Mouse (Mus musculus): ENCODE measurements around the gene Slit1.

Slit1 gene

DNA sequence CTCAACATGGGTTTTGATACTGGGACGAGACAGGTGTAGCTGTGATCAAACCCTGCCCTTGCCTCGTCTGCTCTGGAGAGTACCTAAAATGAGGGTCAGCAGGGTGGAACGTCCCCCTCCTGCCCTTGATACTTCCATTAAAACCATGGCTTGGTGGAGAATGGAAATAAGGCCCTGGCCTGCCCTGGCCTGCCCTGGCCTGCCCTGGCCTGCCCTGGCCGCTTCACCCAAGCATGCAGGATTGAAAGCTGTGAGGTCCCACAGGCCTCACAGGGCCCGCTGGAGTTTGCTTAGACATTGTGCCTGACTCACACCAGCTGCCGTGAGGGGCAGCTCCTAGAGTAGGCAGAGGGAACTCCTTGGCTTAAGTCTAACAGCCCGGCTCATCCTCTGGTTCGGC lies 55.6 kb downstream of the Slit1 start:
- no peak for DNase-seq (ENCODE audit: low spot score)

DNA sequence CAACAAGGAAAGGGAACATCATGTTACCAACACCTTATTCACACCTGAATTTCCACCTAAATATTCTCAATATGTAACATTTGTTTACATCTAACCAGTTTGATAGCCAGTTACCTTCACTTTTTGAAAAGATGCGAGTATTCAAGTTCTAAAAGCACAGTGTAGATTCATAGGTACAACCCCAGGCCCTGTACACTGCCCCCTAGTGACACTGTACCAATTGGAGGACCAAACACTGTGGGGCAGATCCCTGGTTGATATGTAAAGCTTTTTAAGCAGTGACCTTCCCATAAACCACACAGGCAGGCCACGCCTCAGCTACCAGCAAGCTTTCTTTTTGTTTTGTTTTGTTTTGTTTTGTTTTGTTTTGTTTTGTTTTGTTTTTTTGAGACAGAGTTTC lies 57.3 kb downstream of the Slit1 start:
- DNase-seq (ENCODE audit: low spot score) = no peak

DNA sequence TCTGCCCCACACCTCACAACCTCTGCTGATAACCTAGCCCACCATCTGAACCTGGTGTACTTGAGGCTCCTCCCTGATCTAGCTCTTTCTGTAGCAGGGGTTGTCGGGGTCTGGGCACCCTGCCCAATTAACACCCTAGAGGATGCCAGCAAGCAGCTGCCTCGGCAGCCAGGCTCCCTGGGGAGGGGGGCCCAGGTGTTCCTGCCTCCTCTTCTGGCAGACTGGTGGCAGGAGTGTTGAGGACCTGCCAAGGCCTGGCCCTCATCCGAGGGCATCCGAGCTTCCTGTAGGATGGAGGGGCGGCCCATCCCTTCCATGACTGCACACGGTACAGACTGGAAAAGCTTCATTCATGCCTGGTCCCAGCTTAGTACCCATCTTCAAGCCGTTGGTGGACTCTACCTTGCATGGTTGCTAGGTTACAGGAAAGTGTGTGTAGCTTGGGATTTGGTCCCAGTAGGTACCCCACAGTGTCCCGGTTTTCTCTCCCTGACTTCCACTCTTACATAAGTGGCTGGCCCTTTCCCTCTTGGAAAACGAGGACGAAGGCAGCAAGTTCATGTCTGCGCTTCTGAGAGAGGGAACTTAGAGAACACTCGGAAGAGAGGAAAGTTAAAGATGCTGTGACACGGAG lies 57.9 kb downstream of the Slit1 start:
- DNase-seq (ENCODE audit: low spot score) = no peak

DNA sequence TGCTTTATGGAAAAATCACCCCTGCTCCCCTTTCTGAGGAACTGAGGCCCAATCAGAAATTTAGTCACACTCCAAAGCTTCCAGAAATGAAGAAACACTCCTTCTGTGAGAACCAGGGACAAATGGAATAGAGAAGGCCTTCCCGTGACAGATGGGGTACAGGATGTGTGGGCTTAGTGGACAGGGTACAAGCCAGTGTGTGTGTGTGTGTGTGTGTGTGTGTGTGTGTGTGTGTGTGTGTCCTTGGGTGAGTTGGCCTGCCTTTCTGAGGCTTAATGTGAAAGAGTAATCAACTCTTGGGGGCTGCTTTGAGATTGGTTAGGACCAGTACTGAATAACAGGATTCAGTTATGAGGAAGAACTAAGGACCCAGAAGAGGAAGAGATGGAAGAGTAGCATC lies 58.6 kb downstream of the Slit1 start:
- DNase-seq (ENCODE audit: low spot score) = no peak

DNA sequence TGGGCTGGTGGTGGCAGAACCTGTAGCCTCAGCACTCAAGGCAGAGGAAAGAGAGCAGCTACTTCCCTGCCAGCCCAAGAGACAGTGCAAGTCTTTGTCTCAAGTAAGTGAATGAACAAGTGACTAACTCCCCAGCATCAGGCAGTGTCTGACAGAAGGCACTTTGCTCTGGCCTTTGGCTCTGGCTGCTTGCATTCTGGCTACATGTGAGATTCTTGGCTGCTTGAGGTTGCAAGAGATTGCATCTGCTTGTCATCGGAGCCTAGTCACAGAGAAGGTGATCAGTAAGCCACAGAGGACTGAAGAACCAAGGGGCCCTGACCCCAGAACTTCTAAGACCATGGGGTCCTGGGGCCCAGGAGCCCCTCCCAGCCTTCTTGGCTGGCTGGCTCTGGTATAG lies 59.5 kb downstream of the Slit1 start:
- no peak for DNase-seq (ENCODE audit: low spot score)

DNA sequence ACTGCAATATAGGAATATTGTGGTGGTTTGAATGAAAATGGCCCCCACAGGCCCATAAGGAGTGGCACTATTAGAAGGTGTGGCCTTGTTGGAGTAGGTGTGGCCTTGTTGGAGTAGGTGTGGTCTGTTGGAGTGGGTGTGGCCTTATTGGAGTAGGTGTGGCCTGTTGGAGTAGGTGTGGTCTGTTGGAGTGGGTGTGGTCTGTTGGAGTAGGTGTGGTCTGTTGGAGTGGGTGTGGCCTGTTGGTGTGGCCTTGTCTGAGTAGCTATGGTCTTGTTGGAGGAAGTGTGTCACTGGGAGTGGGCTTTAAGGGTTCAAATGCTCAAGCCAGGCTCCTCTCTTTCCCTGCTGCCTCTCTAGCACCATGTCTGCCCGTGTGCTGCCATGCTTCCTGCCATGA lies 63.2 kb downstream of the Slit1 start:
- no peak for DNase-seq (ENCODE audit: low spot score)

DNA sequence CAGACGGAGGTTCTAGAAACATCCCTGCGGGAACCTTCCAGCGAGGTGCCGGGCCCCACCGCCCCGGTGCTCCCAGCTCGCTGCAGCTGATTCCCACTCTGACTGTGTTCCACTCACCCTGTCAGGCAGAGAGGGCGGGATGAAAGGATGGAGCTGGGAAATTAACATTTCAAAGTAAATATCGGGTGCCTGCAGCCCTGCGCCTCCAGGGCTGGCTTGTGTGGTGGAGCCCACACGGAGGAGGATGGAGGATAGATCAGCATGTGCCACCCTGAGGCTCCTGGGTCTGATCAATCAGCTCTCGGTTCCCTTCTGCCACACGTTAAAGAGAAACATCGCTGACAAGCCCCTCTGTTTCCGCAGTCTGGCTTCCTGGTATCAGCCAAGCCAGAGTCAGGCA lies 64.4 kb downstream of the Slit1 start:
- no peak for DNase-seq (ENCODE audit: low spot score)

DNA sequence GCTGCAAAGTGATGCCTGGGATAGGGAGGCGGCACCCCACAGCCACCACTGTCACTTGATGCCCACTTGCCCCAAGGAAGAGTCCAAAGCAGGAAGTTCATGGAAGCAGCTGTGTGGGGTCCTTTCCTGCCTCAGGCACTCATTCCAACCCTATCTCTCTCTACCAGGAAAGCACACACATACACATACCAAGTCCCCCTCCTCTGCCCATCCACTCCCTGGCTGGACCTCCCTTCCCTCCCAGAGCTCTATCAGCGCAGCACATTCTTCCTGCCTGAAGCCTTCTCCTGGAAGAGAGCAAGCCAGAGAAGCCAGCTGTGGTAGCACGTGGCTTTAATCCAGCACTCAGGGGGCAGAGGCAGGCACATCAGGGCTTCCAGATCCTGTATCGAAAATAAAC lies 65.9 kb downstream of the Slit1 start:
- DNase-seq (ENCODE audit: low spot score) = no peak

DNA sequence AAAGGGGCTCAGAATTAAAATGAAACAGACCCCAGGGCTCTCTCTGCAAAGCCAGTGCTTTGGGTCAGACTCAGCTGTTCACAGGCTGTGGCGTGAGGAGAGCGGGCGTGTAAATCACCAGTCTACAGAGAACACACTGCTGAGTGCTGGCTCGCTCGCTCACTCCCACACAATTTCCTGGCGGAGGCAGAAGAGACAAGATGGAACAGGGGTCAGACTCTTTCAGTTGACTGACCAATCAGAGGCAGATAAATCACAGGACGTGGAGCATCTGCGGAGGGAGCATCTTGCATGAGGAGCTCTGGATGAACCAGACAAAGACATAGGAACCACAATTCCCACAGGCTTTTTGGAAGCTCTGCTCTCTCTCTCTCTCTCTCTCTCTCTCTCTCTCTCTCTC lies 67.9 kb downstream of the Slit1 start:
- peak; percentile 51 for DNase-seq (ENCODE audit: low spot score)

DNA sequence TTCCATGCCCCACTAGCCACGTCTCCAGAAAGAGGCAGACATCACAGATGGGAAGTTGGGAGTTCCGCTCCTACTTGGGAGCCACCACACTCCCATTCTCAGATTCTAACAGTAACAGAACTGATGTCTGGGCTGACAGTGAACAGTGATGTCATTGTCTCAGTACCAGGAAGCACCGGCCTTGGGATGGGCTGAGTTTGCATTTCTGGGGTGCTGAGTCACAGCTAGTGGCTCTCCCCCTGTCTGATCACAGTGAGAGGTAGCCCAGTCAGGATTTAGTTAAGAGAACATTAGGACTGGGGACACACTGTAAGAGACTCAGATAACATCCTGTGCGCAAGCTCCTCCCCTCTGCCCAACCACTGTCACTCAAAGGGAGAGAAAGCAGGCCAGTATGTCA lies 69.1 kb downstream of the Slit1 start:
- DNase-seq (ENCODE audit: low spot score) = no peak

DNA sequence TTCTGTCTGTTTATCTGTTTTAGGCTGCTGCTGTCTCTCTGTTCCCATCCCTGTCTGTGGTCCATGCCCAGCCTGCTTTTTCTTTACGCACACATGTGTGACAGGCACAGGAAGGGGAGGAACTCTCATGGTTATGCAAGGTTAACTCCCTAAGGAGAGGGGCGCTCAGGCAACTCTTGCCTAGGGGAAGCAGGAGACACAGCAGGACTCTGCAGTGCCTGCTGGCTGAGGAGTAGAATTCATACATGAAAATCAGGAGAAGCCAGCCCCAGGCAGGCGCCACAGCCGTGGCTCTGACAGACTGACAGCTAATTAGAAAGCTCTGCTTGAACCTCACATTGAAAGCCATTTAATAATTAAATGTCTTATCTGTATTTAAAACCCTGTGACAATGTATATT lies 70.6 kb downstream of the Slit1 start:
- DNase-seq (ENCODE audit: low spot score) = no peak

DNA sequence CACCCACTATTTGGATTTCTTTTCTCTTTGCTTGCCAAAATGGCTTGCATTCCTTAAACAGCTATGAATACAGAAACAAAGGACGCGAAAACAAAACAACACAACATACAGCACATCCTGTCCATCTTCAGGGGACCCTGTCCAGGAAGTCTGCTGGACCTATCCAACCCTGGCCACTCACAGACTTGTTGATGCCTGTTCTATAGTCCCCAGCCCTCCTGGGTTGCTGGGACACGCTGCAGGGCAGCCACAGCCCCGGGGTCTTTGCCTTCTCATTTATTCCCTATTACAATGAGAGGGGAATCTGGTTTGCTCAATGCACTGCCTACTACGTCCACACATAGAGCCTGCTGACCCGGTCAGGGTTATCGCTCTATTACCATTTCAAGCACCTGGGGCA lies 72.5 kb downstream of the Slit1 start:
- DNase-seq (ENCODE audit: low spot score) = no peak

DNA sequence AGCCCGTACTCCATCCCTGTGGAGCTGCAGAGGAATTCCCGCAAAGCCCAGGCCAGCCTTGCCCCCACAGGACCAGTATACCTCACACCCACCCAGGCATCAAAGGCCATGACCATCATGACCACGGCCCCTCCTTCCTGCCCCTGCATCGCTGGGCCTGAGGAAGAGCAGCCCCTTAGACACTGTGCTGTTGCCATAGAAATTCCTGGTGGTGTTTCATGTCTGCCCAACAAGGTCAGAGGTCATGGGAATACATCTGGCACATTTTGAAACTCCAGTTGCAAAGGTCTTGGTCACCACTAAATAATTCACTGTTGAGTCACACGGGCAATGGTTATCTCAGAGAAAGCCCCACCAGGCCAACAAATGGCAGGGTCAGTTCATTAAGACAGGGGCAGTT lies 73.0 kb downstream of the Slit1 start:
- DNase-seq (ENCODE audit: low spot score) = no peak

DNA sequence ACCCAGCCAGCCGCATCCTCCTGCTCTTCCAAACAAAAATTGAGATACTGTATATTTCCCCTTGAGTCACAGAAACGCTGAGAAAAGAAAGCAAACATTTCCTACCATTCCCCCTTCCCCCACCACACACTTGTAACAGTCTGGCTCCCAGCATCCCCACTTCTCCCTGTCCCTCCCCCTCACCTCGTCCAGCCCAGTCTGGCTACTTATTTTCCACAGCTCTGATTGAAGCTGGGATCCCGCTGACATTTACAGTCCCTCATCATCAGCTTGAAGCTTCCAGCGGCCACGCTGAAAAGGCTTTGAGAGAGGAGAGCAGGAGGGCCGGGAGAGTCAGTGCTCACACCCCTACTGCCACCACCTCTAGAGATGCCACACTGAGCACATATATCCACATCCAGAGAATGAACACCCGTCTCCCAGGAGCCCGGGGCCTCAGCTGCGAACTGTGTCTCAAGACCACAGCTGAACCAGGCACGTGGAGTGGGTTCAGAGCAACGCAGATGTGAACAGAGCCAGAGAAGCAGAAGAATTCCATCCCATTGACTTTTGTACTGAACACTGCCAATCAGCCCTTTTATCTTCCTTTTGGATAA lies 73.6 kb downstream of the Slit1 start:
- DNase-seq (ENCODE audit: low spot score) = no peak

DNA sequence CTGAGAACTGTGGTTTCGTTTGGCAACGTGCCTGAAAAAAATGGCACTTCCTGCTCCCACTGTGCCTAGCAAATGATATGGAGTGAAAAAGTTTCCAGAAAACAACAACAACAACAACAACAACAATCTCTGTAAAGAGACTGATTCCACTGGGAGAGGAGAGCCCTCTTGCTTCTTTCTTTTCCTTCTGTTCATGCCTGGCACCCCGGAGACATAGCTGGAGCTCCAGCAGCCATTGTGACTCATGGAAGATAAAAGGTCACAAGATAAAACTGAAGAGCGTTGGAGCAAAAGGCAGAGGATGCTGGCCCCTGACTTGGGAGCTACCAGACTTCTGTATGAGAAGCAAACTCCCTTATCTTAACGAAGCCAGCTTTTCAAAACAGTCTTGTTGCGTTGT lies 75.9 kb downstream of the Slit1 start:
- DNase-seq (ENCODE audit: low spot score) = no peak

DNA sequence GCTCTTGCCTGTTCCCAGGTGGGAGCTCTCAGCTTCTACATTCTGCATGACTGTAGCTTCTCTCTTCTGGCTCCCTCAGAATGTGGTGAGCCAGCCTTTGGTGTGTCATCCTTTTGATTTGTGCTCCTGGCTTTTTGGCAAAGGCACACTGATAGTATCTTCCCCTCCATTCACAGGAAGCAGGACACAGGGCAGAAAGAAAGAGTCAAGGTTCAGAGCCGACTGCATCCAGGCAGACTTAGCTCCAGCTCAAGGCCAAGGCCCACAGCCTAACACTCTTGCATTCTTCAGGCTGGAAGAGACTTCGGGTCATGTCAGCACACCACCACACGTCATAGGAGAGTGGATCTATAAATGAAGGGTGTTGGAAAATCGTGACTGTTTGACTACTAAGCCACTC lies 77.5 kb downstream of the Slit1 start:
- no peak for DNase-seq (ENCODE audit: low spot score)

DNA sequence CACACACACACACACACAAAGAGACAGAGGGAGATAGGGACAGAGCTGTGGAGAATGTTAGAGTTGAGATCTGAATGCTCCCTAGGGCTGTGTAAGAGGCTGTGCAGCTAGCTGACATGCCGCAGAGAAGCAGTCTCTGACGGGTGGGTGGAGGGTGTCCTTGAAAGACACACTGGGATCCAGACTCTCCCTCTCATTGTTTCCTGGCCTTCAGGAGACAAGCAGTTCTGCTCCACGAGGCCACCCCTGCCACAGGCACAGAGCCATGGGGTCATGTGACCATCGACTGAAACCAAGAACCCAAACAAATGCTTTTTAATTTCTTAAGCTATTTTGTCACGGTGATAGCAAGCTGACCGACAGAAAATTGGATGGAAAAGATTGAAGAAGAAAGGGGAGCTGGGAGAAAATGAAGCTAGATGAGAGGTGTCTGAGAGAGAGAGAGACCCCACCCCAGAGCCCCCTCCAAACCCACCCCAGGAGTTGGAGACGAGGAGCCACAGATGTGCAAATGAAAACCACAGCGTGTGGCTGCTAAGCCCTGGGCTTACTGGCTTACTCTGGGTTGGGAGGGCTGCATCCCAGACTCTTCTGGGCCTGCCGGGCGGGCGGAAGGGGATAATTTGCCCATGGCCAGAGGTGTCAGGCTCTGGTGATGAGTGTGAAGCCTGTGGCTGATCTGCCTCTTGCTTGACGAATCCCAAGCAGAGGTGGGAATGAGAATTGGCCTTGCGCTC lies 79.8 kb downstream of the Slit1 start:
- DNase-seq (ENCODE audit: low spot score) = no peak

DNA sequence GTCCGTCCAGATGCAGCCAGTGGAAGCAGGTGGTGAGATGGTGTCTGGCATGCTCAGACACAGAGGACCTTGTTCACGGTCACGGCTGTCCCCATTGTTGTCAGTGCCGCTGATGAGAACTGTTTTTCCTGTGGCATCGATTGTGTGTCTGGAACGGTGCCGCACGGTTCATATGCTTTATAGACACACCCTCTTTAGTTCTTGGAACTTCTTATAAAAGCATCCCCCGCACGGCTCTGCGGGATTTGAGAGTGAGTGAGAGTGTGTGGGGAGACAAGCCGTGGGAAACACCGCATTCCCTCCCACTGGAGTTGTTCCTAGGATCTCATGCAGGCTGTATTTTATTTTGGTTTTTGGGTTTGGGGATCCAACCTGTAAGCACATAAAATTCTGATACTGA lies 82.0 kb downstream of the Slit1 start:
- DNase-seq (ENCODE audit: low spot score) = no peak

DNA sequence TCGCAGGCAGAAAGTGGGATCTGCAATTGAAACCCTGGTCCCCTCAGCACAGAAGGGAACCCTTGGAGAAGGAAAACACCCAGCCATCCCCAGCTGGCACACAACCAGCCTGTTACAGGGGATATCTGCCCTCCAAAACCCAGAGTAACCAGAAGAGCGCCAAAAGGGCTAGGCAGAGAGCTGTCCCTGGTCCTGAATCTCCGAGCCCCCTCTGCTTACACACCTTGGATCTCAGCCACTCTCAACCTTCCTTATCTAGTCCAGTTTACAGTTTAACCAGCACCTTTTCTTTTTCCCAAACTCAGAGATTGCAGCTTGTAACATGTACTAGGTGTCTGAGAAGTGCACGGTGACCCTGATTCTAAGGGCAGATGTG lies 82.5 kb downstream of the Slit1 start:
- peak; percentile 80 for DNase-seq (ENCODE audit: low spot score)

DNA sequence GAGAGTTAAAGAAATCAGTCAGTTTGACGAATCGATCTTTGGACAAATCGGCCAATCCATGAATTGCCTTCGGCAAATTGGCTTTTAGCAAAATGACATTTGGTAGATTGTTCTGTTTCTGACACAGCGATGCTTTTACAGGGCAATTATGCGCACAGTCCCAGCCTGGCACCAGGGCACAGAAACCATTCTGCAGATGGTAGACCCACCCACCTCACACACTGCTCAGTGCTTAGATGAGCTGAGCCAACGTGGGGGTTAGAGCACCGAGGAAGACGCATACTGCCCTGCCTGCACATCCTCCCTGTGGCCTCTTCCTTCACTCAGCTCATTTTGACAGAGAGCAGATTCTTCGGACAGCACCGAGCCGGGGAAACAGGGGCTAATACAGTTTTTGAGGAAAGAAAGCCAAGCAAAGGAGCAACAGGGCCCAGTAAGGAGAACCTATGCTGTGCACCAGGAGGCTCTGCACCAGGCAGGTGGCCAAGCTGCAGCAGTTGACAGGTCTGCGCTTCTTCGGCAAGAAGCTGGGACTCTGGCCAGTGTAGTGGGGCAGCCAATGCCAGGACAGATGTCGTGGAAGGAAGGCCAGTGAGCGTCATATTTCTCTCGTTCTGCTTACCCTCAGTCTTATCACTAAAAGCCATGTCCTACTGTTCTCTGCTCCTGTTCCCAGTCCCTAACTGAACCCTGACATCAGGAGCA lies 83.0 kb downstream of the Slit1 start:
- DNase-seq (ENCODE audit: low spot score) = no peak

DNA sequence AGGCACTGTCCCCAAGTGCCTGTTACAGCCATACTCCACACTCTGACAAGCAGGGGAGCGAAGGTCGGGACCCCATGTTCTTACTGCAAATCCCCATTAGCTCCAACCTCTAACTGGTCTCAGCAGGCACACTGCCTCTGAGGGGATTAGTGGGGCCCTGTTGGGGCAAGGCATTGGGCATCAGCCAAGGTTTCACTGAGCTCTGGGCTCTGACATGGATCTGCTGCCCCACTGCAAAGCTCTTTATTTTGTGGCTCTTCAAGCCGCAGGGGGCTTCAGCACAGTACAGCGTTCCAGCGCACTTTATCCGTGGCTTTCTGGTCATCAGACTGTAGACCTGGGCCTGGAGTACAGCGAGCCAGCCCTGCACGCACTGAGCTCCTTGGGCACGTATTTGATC lies 86.0 kb downstream of the Slit1 start:
- DNase-seq (ENCODE audit: low spot score) = peak; percentile 51

DNA sequence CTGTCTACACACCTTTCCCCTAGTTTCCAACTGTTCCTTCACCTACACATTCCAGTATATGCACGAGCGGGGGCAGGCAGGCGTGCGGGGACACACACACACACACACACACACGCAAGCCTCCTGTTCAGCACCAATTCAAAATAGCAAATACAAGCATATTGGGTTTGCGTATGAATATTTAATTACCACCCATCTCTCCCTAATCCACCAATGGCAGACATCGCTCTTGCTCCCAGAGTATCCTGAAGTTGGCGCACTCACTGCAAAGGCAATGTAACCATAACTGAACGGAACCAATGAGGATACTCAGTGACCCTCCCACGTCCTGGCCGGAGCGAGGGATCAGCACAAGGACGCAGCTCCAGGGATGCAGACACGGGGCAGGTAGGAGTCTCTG lies 86.8 kb downstream of the Slit1 start:
- DNase-seq (ENCODE audit: low spot score) = no peak

DNA sequence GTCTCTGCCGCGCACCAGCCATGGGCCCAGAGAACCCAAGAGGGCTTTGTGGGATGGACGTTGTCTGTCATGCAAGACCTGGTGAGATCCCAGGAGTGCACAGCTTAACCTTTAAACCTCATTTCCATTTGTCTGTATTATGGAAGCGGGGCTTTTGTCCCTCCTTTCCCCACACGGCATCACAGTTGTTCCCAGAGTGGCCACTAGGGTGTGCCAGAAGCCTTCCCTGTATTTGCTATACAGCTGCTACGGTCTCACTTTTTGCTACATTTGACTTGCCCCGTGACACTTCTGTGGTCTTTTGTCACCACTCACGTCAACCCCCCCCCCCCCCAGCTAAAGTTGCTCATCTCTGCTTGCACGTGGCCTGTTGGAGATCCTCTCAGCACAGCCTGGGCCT lies 87.5 kb downstream of the Slit1 start:
- DNase-seq (ENCODE audit: low spot score) = peak; percentile 96

Data from retina, embryonic 14.5 days (tissue).